Mouse (Mus musculus) thymus, adult 2 months (tissue): ENCODE results near the gene Polr2i.

Experiments used
- CTCF ChIP-seq: fragments of 200-500 bp; IDR thresholded peaks from 2 replicates; pipeline ENCODE4 v1.5.1; 2012; ENCODE audit warnings: mild to moderate bottlenecking, control low read depth, low read length, moderate library complexity, borderline replicate concordance; ENCODE audit not compliant: control insufficient read depth, poor library complexity, insufficient read depth; ENCODE audit errors: extremely low read depth
- POLR2A ChIP-seq: fragments of 200-500 bp; IDR thresholded peaks from 2 replicates; pipeline ENCODE4 v1.6.1; 2012; ENCODE audit warnings: mild to moderate bottlenecking, low read length, control low read depth, moderate library complexity; ENCODE audit not compliant: control insufficient read depth, poor library complexity, insufficient read depth; ENCODE audit errors: extremely low read depth

- TF ChIP-seq POLR2A (no peak), CTCF (no peak)
These were observed 3.3 kb downstream of the Polr2i start for GRCm38 (mm10) chr7:30235091-30235490.
